ENCODE assay signal across 7 mouse cellular contexts in genomic region chr4:129672083-129672877, GRCm38 (mm10). TPM values are rescaled to one million over a fixed set of nuclear protein-coding genes. Genes with fewer than 3 reads are reported as not detected.
A peak's percentile ranks its signal among the peaks of the same experiment; 100 is the strongest.
DNase-seq lines count a peak whose midpoint lies in the region; ATAC-seq and TF ChIP-seq lines count a peak whose summit lies in the region.

Gene Kpna6, minus strand, starts transcription at chr4:129672767.

- H3K4me2 ChIP-seq in intestine, postnatal 0 days (replicated peaks; ENCODE audit: low read depth), result peak within 1 kb of the TSS; percentile 81
- H3K4me2 ChIP-seq in midbrain, embryonic 12.5 days (replicated peaks), result peak within 1 kb of the TSS; percentile 97

- peak within 1 kb of the TSS; percentile 87 for H3K27ac ChIP-seq in intestine, postnatal 0 days (ENCODE audit: low read depth, low read length)
- peak within 1 kb of the TSS; percentile 93 for H3K27ac ChIP-seq in midbrain, embryonic 12.5 days (replicated peaks)
- H3K27ac ChIP-seq in small intestine, adult 2 months (ENCODE audit: insufficient read depth, low read depth, low read length), result peak within 1 kb of the TSS; percentile 83

- H3K27me3 ChIP-seq in intestine, postnatal 0 days (replicated peaks; ENCODE audit: control insufficient read depth, insufficient read depth, low read length), result no peaks in the 10 kb centered on the region
- no peaks in the 10 kb centered on the region for H3K27me3 ChIP-seq in midbrain, embryonic 12.5 days
- no peaks in the 10 kb centered on the region for H3K27me3 ChIP-seq in small intestine, adult 2 months (ENCODE audit: control insufficient read depth, insufficient read depth, low read length)

- peak within 1 kb of the TSS; percentile 88 for H3K9ac ChIP-seq in intestine, postnatal 0 days (ENCODE audit: low read depth, low read length)
- peak within 1 kb of the TSS; percentile 88 for H3K9ac ChIP-seq in midbrain, embryonic 12.5 days (replicated peaks)

- 0 out of 2 replicates have a peak, but pooled peaks cover 5% of the 10 kb centered on the region for H3K4me1 ChIP-seq in intestine, postnatal 0 days (replicated peaks; ENCODE audit: control insufficient read depth, insufficient read depth, low read length)
- peaks cover 17% of the 10 kb centered on the region for H3K4me1 ChIP-seq in midbrain, embryonic 12.5 days
- H3K4me1 ChIP-seq in small intestine, adult 2 months (ENCODE audit: control insufficient read depth, insufficient read depth, insufficient read length, low read length), result peaks cover 6% of the 10 kb centered on the region; the same call in 1 of the 2 replicates

- TF ChIP-seq POLR2A in small intestine, adult 2 months (IDR thresholded peaks at IDR 0.05; ENCODE audit: low read depth, low read length), result peak; percentile 12; the same call in 1 of the 2 replicates

- peak; percentile 90 for ATAC-seq in intestine, postnatal 0 days
- peak; percentile 91 for ATAC-seq in midbrain, embryonic 12.5 days (ENCODE audit: low FRiP score, low read depth)

- DNase-seq in adrenal gland, adult 8-10 months, result peak; percentile 86
- peak; percentile 90 for DNase-seq in embryo, embryonic 9.5 days (ENCODE audit: extremely low spot score)
- DNase-seq in gonadal fat pad, adult 2 months (ENCODE audit: low read depth), result no peak
- peak; percentile 91 for DNase-seq in left cerebral cortex, postnatal 4 days

- peak within 1 kb of the TSS; percentile 89 for H3K4me3 ChIP-seq in intestine, postnatal 0 days (ENCODE audit: low read depth, low read length)
- peak within 1 kb of the TSS; percentile 75 for H3K4me3 ChIP-seq in midbrain, embryonic 12.5 days
- peak within 1 kb of the TSS; percentile 77 for H3K4me3 ChIP-seq in small intestine, adult 2 months (ENCODE audit: low read depth, low read length)

- peaks cover 11% of the 10 kb centered on the region; the same call in 1 of the 2 replicates for H3K36me3 ChIP-seq in intestine, postnatal 0 days (ENCODE audit: control insufficient read depth, insufficient read depth)
- peaks cover 25% of the 10 kb centered on the region for H3K36me3 ChIP-seq in midbrain, embryonic 12.5 days
- peaks cover 4% of the 10 kb centered on the region for H3K36me3 ChIP-seq in small intestine, adult 2 months (ENCODE audit: control insufficient read depth, insufficient read depth, low read length)

- H3K9me3 ChIP-seq in intestine, postnatal 0 days (ENCODE audit: control insufficient read depth), result no peaks in the 10 kb centered on the region
- no peaks in the 10 kb centered on the region for H3K9me3 ChIP-seq in midbrain, embryonic 12.5 days

- WGBS in intestine, postnatal 0 days, result under 1% methylated on average over 65 of the region's 65 CpGs
- WGBS in midbrain, embryonic 12.5 days, result under 1% methylated on average over 65 of the region's 65 CpGs
- under 1% methylated on average over 65 of the region's 65 CpGs for WGBS in small intestine, adult 2 months

- TF ChIP-seq CTCF in intestine, postnatal 0 days (IDR thresholded peaks at IDR 0.05; ENCODE audit: low read depth), result 0 out of 2 replicates have a peak, but pooled peaks have one; percentile 18
- no peak for TF ChIP-seq CTCF in small intestine, adult 2 months (IDR thresholded peaks at IDR 0.05; ENCODE audit: extremely low read depth, insufficient read length, insufficient replicate concordance, low read depth, low read length)

- intact Hi-C loops in left cerebral cortex, postnatal 4 days (cut with DNase I), result no loop called here

RNA-seq across cellular contexts. Expression of gene Kpna6, which starts in this region (rescaled TPM):
- 100 to 1,000 TPM in 2 of 4 experiments, 10 to 100 TPM in 2; 79.9 to 108 (median 103) TPM for total RNA-seq in adrenal gland, adult 8-10 months (2022)
- polyA plus RNA-seq in gonadal fat pad, adult 2 months (2012; rRNA removed), result 32.3 and 42.7 TPM in 2 replicates
- polyA plus RNA-seq in intestine, postnatal 0 days (2015; fragmentation: Nextera tagmentation; extraction: Ambion mirVana), result 8.3 and 9.8 TPM in 2 replicates
- 10 to 100 TPM; 78.3 to 83.0 TPM for total RNA-seq in left cerebral cortex, postnatal 4 days (2021)
- 15.2 and 16.3 TPM in 2 replicates for polyA plus RNA-seq in midbrain, embryonic 12.5 days (2016; fragmentation: Nextera tagmentation; extraction: Ambion mirVana)
- polyA plus RNA-seq in small intestine, adult 2 months (2012; rRNA removed), result 8.5 and 10.9 TPM in 2 replicates
